Mouse (Mus musculus) neural tube, embryonic 13.5 days (tissue): ENCODE measurements at regions not wholly inside any gene's neighbourhood (a gene's known extent, or its start where the extent isn't known, plus 50 kb on each side); places are given as distances from the start of the nearest gene placed in this dataset.
A peak's percentile ranks its signal among the peaks of the same experiment; 100 is the strongest.

Source experiments
- ATAC-seq: fragments of 200-750 bp; cut with Nextera tagmentation; 2 replicates; pipeline ENCODE4 v1.8.0; 2017; ENCODE audit warnings: low read depth, mild to moderate bottlenecking, moderate TSS enrichment, moderate library complexity
- H3K27ac ChIP-seq: fragments of 300-500 bp; sonication (generic); replicated peaks from 2 replicates; pipeline ENCODE4 v1.5.1; 2015; ENCODE audit warnings: moderate library complexity, mild to moderate bottlenecking, inconsistent platforms
- H3K27me3 ChIP-seq: fragments of 300-500 bp; sonication (generic); 2 replicates; pipeline ENCODE4 v1.6.1; 2015; ENCODE audit warnings: mild to moderate bottlenecking, inconsistent platforms
- H3K36me3 ChIP-seq: fragments of 300-500 bp; sonication (generic); 2 replicates; pipeline ENCODE4 v1.6.1; 2015; ENCODE audit warnings: mild to moderate bottlenecking, inconsistent platforms
- H3K4me1 ChIP-seq: fragments of 300-500 bp; sonication (generic); replicated peaks from 2 replicates; pipeline ENCODE4 v1.6.1; 2015; ENCODE audit warnings: inconsistent platforms
- H3K4me2 ChIP-seq: fragments of 300-500 bp; sonication (generic); 2 replicates; pipeline ENCODE4 v1.6.1; 2015; ENCODE audit warnings: inconsistent platforms, mild to moderate bottlenecking, moderate library complexity
- H3K4me3 ChIP-seq: fragments of 300-500 bp; sonication (generic); 2 replicates; pipeline ENCODE4 v1.5.1; 2015; ENCODE audit warnings: mild to moderate bottlenecking, inconsistent platforms
- H3K9ac ChIP-seq: fragments of 300-500 bp; sonication (generic); 2 replicates; pipeline ENCODE4 v1.6.1; 2015; ENCODE audit warnings: moderate library complexity, mild to moderate bottlenecking, inconsistent platforms
- H3K9me3 ChIP-seq: fragments of 300-500 bp; sonication (generic); 2 replicates; pipeline ENCODE4 v1.6.1; 2016; ENCODE audit warnings: inconsistent platforms
- WGBS: fragments of 180-500 bp; shearing (Covaris S2); methylation state at CpG from one replicate; pipeline ENCODE4 v1.1.7; 2015; 5-methylcytosine and 5-hydroxymethylcytosine counted together

DNA sequence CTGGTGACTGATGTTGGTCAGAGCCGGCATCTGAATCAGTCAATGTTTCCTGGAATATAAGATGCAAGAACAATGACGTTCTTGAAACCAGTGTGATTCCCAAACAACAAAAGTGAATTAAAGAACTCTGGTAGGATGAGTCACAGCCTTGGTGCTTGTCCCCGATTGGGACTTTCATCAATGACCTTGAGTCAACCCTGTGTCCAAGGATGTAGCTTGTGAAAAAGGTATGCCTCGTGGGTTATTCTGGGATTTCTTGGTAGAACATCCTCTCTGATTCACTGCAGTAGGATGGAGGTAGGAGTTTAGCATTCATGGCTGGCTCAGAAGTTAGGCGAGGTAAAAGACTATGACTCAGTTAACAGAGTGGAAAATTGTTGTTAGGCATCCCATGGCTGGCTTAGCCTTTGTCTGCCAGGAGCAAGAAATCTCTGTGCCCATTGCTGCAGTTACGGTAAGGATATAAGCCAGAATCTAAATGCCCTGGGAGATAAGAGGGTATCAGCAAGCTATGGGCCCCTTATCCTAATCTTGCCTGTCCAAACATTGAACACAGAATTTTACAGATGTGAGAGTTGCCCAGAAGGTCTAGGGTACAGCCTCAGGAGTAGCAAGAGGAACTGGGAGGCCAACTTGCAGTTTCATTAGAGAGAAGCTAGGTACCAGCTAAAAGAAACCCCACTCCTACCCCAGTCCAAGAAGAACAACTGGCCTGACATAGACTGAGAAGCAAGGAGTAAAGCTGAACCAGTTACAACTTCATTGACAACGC, 55.9 kb upstream of the Ralgps2 start:
- Histone ChIP-seq H3K9ac (no peak overlapping the region), H3K27me3 (no peaks in the 10 kb centered on the region), H3K4me2 (no peak overlapping the region), H3K4me3 (no peak overlapping the region), H3K27ac (no peak overlapping the region), H3K36me3 (no peaks in the 10 kb centered on the region), H3K4me1 (peaks cover 62% of the 10 kb centered on the region), H3K9me3 (no peaks in the 10 kb centered on the region)
- ATAC-seq = no peak
- WGBS = 93% methylated on average over 7 of the region's 7 CpGs

DNA sequence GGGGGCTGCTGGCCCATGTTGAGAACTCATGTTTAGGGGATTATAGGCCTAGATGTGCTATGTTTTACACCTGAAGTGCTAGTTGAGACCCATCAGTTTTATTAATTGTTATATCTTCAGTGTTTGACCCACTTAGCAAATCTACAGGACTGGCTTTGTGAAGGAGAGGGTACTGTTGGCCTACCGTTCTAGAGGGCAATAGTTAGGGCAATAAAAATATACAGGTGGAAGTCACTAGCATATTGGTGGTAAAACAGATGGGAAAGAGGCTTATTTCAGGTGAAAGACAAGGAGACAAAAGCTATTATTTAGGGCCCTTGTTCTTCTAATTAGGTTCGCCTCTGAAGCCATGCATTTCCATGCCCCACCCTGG, 55.2 kb upstream of the Ralgps2 start:
- WGBS = 78% methylated on average over 2 of the region's 2 CpGs
- Histone ChIP-seq H3K36me3 (no peaks in the 10 kb centered on the region), H3K4me3 (no peak overlapping the region), H3K4me1 (peaks cover 63% of the 10 kb centered on the region), H3K27ac (no peak overlapping the region), H3K4me2 (no peak overlapping the region), H3K27me3 (no peaks in the 10 kb centered on the region), H3K9me3 (no peaks in the 10 kb centered on the region), H3K9ac (no peak overlapping the region)
- ATAC-seq = no peak

DNA sequence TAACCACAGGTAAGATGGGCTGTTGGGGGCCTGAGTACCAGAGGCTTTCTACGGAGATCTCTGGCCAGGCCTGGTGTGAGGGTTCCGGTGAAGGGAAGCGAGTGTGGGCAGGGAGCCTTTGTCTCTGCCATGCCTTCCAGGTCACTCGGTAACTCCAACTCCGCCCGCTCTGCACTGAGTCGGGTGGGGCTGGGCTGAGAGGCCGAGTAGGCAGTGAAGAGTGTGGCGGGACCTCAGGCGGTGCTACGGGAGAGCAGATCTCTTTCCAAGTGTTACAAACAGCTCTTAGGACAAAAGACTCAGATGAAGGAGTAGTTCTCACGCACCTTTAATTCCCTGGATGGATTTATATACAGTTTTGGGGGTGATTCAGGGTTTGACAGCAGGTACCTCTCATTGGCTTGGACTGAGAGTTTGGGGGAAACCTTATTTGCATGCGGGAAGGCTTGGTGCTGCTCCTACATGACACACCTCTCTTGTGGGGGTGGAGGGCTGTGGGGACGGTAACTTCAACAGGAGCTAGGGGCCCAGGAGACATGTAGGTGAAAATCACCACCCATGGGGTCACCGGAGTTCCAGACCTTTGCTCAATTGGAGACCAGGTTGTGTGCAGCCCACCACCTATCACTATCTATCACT, 54.7 kb upstream of the Ralgps2 start:
- H3K4me3 ChIP-seq = no peak overlapping the region
- whole genome bisulfite sequencing = 68% methylated on average over 15 of the region's 15 CpGs
- ATAC-seq = no peak
- no peaks in the 10 kb centered on the region for H3K27me3 ChIP-seq
- H3K27ac ChIP-seq = no peak overlapping the region
- no peaks in the 10 kb centered on the region for H3K36me3 ChIP-seq
- no peak overlapping the region for H3K9ac ChIP-seq
- peaks cover 63% of the 10 kb centered on the region for H3K4me1 ChIP-seq
- H3K4me2 ChIP-seq = no peak overlapping the region
- H3K9me3 ChIP-seq = no peaks in the 10 kb centered on the region

- no peaks in the 10 kb centered on the region for H3K27me3 ChIP-seq
- H3K36me3 ChIP-seq = no peaks in the 10 kb centered on the region
- WGBS = 75% methylated on average over 3 of the region's 3 CpGs
Measured at GRCm38 (mm10) chr1:156993105-156993504, 53.7 kb upstream of the Ralgps2 start.

DNA sequence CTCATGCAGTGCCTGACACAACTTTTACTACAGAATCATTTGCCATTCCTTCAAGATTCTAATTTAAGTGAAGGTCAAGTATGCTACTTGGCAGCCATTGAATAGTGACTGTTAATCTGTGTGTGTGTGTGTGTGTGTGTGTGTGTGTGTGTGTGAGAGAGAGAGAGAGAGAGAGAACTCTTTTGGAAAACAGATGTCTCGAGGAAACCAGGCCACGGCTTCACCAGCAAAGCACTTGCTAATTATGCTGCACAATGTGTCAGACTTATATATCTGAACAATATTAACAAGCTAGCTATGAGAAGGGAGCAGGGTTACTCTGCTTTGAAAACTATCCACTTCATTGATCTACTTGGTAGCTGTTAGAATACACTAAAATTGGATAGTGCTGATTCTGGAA, 53.1 kb upstream of the Ralgps2 start:
- H3K9me3 ChIP-seq = no peaks in the 10 kb centered on the region
- no peaks in the 10 kb centered on the region for H3K36me3 ChIP-seq
- no peak for ATAC-seq
- H3K9ac ChIP-seq = no peak overlapping the region
- no peak overlapping the region for H3K4me2 ChIP-seq
- no peak overlapping the region for H3K4me3 ChIP-seq
- no peak overlapping the region for H3K27ac ChIP-seq
- H3K27me3 ChIP-seq = no peaks in the 10 kb centered on the region
- peaks cover 52% of the 10 kb centered on the region for H3K4me1 ChIP-seq
- 27% methylated on average over 2 of the region's 2 CpGs for WGBS

More at GRCm38 (mm10) chr1:156993105-156993504, 53.7 kb upstream of the Ralgps2 start:
- no peak overlapping the region for H3K9ac ChIP-seq
- ATAC-seq = no peak
- no peak overlapping the region for H3K4me2 ChIP-seq
- H3K4me1 ChIP-seq = peaks cover 58% of the 10 kb centered on the region
- H3K4me3 ChIP-seq = no peak overlapping the region
- H3K27ac ChIP-seq = no peak overlapping the region
- no peaks in the 10 kb centered on the region for H3K9me3 ChIP-seq

GRCm38 (mm10) chr1:156990567-156991494, 51.4 kb upstream of the Ralgps2 start:
- Histone ChIP-seq H3K9ac (no peak overlapping the region), H3K4me2 (no peak overlapping the region), H3K9me3 (no peaks in the 10 kb centered on the region), H3K27me3 (no peaks in the 10 kb centered on the region), H3K4me3 (no peak overlapping the region), H3K27ac (peak overlapping the region; percentile 69), H3K4me1 (peaks cover 37% of the 10 kb centered on the region), H3K36me3 (no peaks in the 10 kb centered on the region)
- WGBS = 58% methylated on average over 14 of the region's 14 CpGs
- peak; percentile 33; the same call in 1 of the 2 replicates for ATAC-seq

DNA sequence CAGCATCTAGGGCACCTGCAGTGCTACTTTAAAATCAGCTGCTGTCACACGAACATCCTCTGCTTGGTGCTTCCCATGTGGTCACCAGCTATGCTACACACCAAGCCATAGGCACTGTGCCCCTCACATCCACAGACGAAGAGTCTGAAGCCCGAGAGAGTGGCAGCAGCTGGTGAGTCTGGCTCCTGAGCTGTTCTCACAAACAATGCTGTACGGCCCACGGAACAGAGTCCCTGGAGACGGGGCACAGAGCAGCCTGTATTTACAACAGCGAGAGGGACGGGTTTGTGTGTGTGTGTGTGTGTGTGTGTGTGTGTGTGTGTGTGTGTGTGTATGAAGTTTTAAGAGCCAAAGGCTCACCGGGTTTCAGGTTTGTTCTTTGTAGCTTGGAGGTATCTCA, 50.7 kb upstream of the Ralgps2 start:
- ATAC-seq = peak; percentile 87
- Histone ChIP-seq H3K9me3 (no peaks in the 10 kb centered on the region), H3K27me3 (no peaks in the 10 kb centered on the region), H3K4me1 (peaks cover 37% of the 10 kb centered on the region), H3K9ac (0 out of 2 replicates have a peak overlapping the region, but pooled peaks have one; percentile 14), H3K4me2 (no peak overlapping the region), H3K36me3 (no peaks in the 10 kb centered on the region), H3K27ac (peak overlapping the region; percentile 69), H3K4me3 (no peak overlapping the region)
- 13% methylated on average over 9 of the region's 9 CpGs for WGBS

GRCm38 (mm10) chr1:156989149-156989785, 49.8 kb upstream of the Ralgps2 start:
- Histone ChIP-seq H3K4me2 (no peak overlapping the region), H3K36me3 (no peaks in the 10 kb centered on the region), H3K27me3 (no peaks in the 10 kb centered on the region), H3K9ac (no peak overlapping the region), H3K9me3 (no peaks in the 10 kb centered on the region), H3K4me1 (peaks cover 37% of the 10 kb centered on the region), H3K4me3 (no peak overlapping the region), H3K27ac (peak overlapping the region; percentile 69; the same call in 1 of the 2 replicates)
- 59% methylated on average over 10 of the region's 10 CpGs for WGBS
- no peak for ATAC-seq
